Mouse (Mus musculus): Measurements from ENCODE around the gene Nfya. TPM values are rescaled to one million over a fixed set of nuclear protein-coding genes. Genes with fewer than 3 reads are reported as not detected.
A peak's percentile ranks its signal among the peaks of the same experiment; 100 is the strongest.

The Nfya gene
- 9.0 and 10.2 TPM in 2 replicates for polyA plus RNA-seq (2015; fragmentation: Nextera tagmentation; extraction: Ambion mirVana)

GRCm38 (mm10) chr17:48409380-48410298, at the start of gene Nfya, which contains the start of gene Oard1:
TSS of gene Nfya (minus strand) at chr17:48409906.
TSS of gene Oard1 (plus strand) at chr17:48410014.
- ATAC-seq (replicated peaks; ENCODE audit: extremely low read depth, insufficient read depth, low FRiP score) = peak; percentile 94
- Histone ChIP-seq H3K4me2 (ENCODE audit: low read depth, low read length) (peak within 1 kb of the TSS; percentile 92), H3K27me3 (ENCODE audit: control insufficient read depth, insufficient read depth, low read length) (no peaks in the 10 kb centered on the region), H3K9ac (ENCODE audit: low read length) (peak within 1 kb of the TSS; percentile 90), H3K9me3 (replicated peaks; ENCODE audit: control insufficient read depth, low read length) (no peaks in the 10 kb centered on the region), H3K27ac (ENCODE audit: low read length) (peak within 1 kb of the TSS; percentile 99), H3K4me1 (ENCODE audit: control insufficient read depth, insufficient read depth, low read length) (peaks cover 27% of the 10 kb centered on the region), H3K4me3 (ENCODE audit: low read length) (peak within 1 kb of the TSS; percentile 81), H3K36me3 (ENCODE audit: control insufficient read depth, insufficient read depth) (peaks cover 7% of the 10 kb centered on the region)
- WGBS = under 1% methylated on average over 84 of the region's 84 CpGs

GRCm38 (mm10) chr17:48457971-48458653, 48.4 kb upstream of the Nfya start:
- Histone ChIP-seq H3K9me3 (replicated peaks; ENCODE audit: control insufficient read depth, low read length) (no peaks in the 10 kb centered on the region), H3K9ac (ENCODE audit: low read length) (no peak overlapping the region), H3K27ac (ENCODE audit: low read length) (no peak overlapping the region), H3K4me1 (ENCODE audit: control insufficient read depth, insufficient read depth, low read length) (no peaks in the 10 kb centered on the region), H3K36me3 (ENCODE audit: control insufficient read depth, insufficient read depth) (no peaks in the 10 kb centered on the region), H3K4me2 (ENCODE audit: low read depth, low read length) (no peak overlapping the region), H3K27me3 (ENCODE audit: control insufficient read depth, insufficient read depth, low read length) (no peaks in the 10 kb centered on the region), H3K4me3 (ENCODE audit: low read length) (no peak overlapping the region)
- ATAC-seq (replicated peaks; ENCODE audit: extremely low read depth, insufficient read depth, low FRiP score) = no peak
- 69% methylated on average over 13 of the region's 13 CpGs for WGBS

DNA sequence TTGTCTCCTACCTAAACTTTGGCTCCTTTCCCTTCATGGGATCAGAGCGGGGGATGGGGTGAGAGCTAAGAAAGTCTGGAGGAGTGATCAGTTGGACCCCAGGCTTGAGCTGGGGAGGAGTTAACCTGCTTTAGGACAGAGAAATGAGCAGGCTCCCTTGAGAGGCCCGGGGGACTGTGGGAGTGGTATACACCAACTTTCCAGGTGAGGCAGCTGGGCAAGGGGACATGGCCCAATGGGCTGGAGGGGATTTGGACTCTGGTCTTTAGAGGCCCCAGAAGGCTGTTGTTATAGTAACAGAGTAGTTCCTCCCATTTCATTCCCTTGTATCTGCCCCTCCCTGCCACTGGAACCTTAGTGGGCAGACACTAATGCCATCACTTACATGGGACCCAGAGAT, 46.2 kb upstream of the Nfya start:
- no peaks in the 10 kb centered on the region for H3K9me3 ChIP-seq (replicated peaks; ENCODE audit: control insufficient read depth, low read length)
- no peak for ATAC-seq (replicated peaks; ENCODE audit: extremely low read depth, insufficient read depth, low FRiP score)
- H3K27ac ChIP-seq (ENCODE audit: low read length) = no peak overlapping the region
- no peaks in the 10 kb centered on the region for H3K27me3 ChIP-seq (ENCODE audit: control insufficient read depth, insufficient read depth, low read length)
- no peak overlapping the region for H3K4me2 ChIP-seq (ENCODE audit: low read depth, low read length)
- H3K9ac ChIP-seq (ENCODE audit: low read length) = no peak overlapping the region
- no peak overlapping the region for H3K4me3 ChIP-seq (ENCODE audit: low read length)
- no peaks in the 10 kb centered on the region for H3K4me1 ChIP-seq (ENCODE audit: control insufficient read depth, insufficient read depth, low read length)
- H3K36me3 ChIP-seq (ENCODE audit: control insufficient read depth, insufficient read depth) = no peaks in the 10 kb centered on the region
- 91% methylated on average over 2 of the region's 2 CpGs for WGBS

- Histone ChIP-seq H3K9ac (ENCODE audit: low read length) (no peak within 1 kb of the TSS), H3K4me3 (ENCODE audit: low read length) (no peak within 1 kb of the TSS), H3K27me3 (ENCODE audit: control insufficient read depth, insufficient read depth, low read length) (no peaks in the 10 kb centered on the region), H3K27ac (ENCODE audit: low read length) (no peak within 1 kb of the TSS), H3K36me3 (ENCODE audit: control insufficient read depth, insufficient read depth) (no peaks in the 10 kb centered on the region), H3K9me3 (replicated peaks; ENCODE audit: control insufficient read depth, low read length) (no peaks in the 10 kb centered on the region), H3K4me2 (ENCODE audit: low read depth, low read length) (no peak within 1 kb of the TSS), H3K4me1 (ENCODE audit: control insufficient read depth, insufficient read depth, low read length) (no peaks in the 10 kb centered on the region)
- 53% methylated on average over 11 of the region's 11 CpGs for WGBS
- no peak for ATAC-seq (replicated peaks; ENCODE audit: extremely low read depth, insufficient read depth, low FRiP score)
Measured at GRCm38 (mm10) chr17:48454688-48455087, 45.0 kb upstream of the Nfya start, which contains the start of gene Unc5cl. TSS of gene Unc5cl (plus strand) at chr17:48454901.

DNA sequence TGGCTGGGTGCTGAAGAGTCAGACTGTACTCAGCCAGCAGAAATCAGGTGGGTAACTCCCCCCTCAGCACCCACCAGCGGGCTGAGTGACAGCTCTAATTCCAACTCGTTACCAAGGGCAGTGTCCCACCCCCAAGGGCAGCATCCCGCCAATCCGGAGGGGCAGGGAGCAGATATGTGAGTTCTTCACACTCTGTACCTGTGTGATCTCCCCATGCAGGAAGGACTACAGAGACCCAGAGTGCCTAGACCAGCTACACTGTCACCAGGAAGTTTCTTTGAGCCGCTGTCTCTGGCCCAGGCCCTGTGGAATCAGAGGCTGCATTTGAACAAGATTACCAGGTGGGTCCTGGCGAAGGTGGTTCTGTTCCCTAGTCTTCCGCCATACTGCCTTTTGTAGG, 44.5 kb upstream of the Nfya start:
- Histone ChIP-seq H3K4me2 (ENCODE audit: low read depth, low read length) (no peak overlapping the region), H3K4me3 (ENCODE audit: low read length) (no peak overlapping the region), H3K27ac (ENCODE audit: low read length) (no peak overlapping the region), H3K4me1 (ENCODE audit: control insufficient read depth, insufficient read depth, low read length) (no peaks in the 10 kb centered on the region), H3K9me3 (replicated peaks; ENCODE audit: control insufficient read depth, low read length) (no peaks in the 10 kb centered on the region), H3K36me3 (ENCODE audit: control insufficient read depth, insufficient read depth) (no peaks in the 10 kb centered on the region), H3K27me3 (ENCODE audit: control insufficient read depth, insufficient read depth, low read length) (no peaks in the 10 kb centered on the region), H3K9ac (ENCODE audit: low read length) (no peak overlapping the region)
- WGBS = 46% methylated on average over 7 of the region's 7 CpGs
- ATAC-seq (replicated peaks; ENCODE audit: extremely low read depth, insufficient read depth, low FRiP score) = no peak

DNA sequence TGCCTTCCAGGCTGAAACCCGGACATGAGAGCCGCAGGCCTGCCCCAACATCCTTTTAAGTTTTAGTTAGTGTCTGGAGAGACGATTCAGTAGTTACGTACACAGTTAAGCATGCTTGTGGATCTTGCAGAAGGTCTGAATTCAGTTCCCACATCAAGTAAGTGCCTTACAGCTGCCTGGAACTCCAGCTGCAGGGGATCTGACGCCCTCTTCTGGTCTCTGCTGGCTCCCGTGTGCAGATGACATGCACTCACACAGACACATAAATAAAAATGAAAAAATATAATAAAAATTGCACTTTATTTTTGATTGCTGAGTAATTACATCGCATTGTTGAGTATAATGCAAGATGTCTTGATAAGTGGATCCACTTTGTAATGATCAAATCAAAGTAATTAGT, 43.8 kb upstream of the Nfya start:
- WGBS = 82% methylated on average over 7 of the region's 7 CpGs
- H3K9me3 ChIP-seq (replicated peaks; ENCODE audit: control insufficient read depth, low read length) = no peaks in the 10 kb centered on the region

GRCm38 (mm10) chr17:48451753-48452444, 42.2 kb upstream of the Nfya start:
- Histone ChIP-seq H3K9me3 (replicated peaks; ENCODE audit: control insufficient read depth, low read length) (no peaks in the 10 kb centered on the region), H3K4me1 (ENCODE audit: control insufficient read depth, insufficient read depth, low read length) (no peaks in the 10 kb centered on the region), H3K4me2 (ENCODE audit: low read depth, low read length) (no peak overlapping the region), H3K36me3 (ENCODE audit: control insufficient read depth, insufficient read depth) (no peaks in the 10 kb centered on the region), H3K4me3 (ENCODE audit: low read length) (no peak overlapping the region), H3K9ac (ENCODE audit: low read length) (no peak overlapping the region), H3K27me3 (ENCODE audit: control insufficient read depth, insufficient read depth, low read length) (no peaks in the 10 kb centered on the region), H3K27ac (ENCODE audit: low read length) (no peak overlapping the region)
- 59% methylated on average over 9 of the region's 9 CpGs for WGBS
- ATAC-seq (replicated peaks; ENCODE audit: extremely low read depth, insufficient read depth, low FRiP score) = no peak

More for the DNA sequence above, 43.8 kb upstream of the Nfya start:
- no peaks in the 10 kb centered on the region for H3K27me3 ChIP-seq (ENCODE audit: control insufficient read depth, insufficient read depth, low read length)
- H3K4me1 ChIP-seq (ENCODE audit: control insufficient read depth, insufficient read depth, low read length) = no peaks in the 10 kb centered on the region
- no peak overlapping the region for H3K9ac ChIP-seq (ENCODE audit: low read length)
- H3K4me3 ChIP-seq (ENCODE audit: low read length) = no peak overlapping the region
- H3K36me3 ChIP-seq (ENCODE audit: control insufficient read depth, insufficient read depth) = no peaks in the 10 kb centered on the region
- H3K4me2 ChIP-seq (ENCODE audit: low read depth, low read length) = no peak overlapping the region
- H3K27ac ChIP-seq (ENCODE audit: low read length) = no peak overlapping the region
- no peak for ATAC-seq (replicated peaks; ENCODE audit: extremely low read depth, insufficient read depth, low FRiP score)

DNA sequence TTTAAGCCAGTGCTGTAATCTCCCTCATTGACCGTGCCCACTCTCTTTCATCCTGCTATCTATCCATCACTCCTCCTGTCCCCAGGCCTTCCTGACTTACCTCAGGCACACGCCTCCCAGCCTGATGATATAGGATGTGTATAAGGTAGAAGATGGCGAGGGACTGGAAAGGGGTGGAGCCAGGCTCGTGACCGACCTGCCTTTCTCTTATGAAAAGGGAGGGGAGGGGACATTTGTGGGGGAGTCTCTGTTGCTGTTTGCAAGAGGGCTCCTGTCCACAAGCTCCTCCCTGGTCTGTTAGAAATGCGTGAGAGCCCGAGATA, 41.6 kb upstream of the Nfya start, which contains the start of gene Tspo2:
TSS of gene Tspo2 (minus strand) at position 170 of the 323 bp plus-strand sequence.
- WGBS = 53% methylated on average over 7 of the region's 7 CpGs
- H3K9me3 ChIP-seq (replicated peaks; ENCODE audit: control insufficient read depth, low read length) = no peaks in the 10 kb centered on the region
- H3K4me1 ChIP-seq (ENCODE audit: control insufficient read depth, insufficient read depth, low read length) = no peaks in the 10 kb centered on the region
- no peak within 1 kb of the TSS for H3K4me3 ChIP-seq (ENCODE audit: low read length)
- H3K9ac ChIP-seq (ENCODE audit: low read length) = no peak within 1 kb of the TSS
- no peak for ATAC-seq (replicated peaks; ENCODE audit: extremely low read depth, insufficient read depth, low FRiP score)
- no peaks in the 10 kb centered on the region for H3K27me3 ChIP-seq (ENCODE audit: control insufficient read depth, insufficient read depth, low read length)
- no peak within 1 kb of the TSS for H3K4me2 ChIP-seq (ENCODE audit: low read depth, low read length)
- no peak within 1 kb of the TSS for H3K27ac ChIP-seq (ENCODE audit: low read length)
- H3K36me3 ChIP-seq (ENCODE audit: control insufficient read depth, insufficient read depth) = no peaks in the 10 kb centered on the region

Data from heart, embryonic 16.5 days (tissue).